Mouse (Mus musculus) spleen, adult 2 months (tissue): ENCODE data around the gene Leng1.

Experiments used
- CTCF ChIP-seq: fragments of 200-500 bp; IDR thresholded peaks from 2 replicates; pipeline ENCODE4 v1.5.1; 2011; ENCODE audit warnings: mild to moderate bottlenecking, inconsistent platforms; ENCODE audit not compliant: insufficient read depth, insufficient read length, insufficient replicate concordance; ENCODE audit errors: extremely low read depth
- POLR2A ChIP-seq: fragments of 200-500 bp; IDR thresholded peaks from 2 replicates; pipeline ENCODE4 v1.6.1; 2011; ENCODE audit warnings: low read depth, low read length, inconsistent platforms

- TF ChIP-seq CTCF (no peak), POLR2A (no peak)
These were observed 11.7 kb upstream of the Leng1 start, which contains the start of gene Tmc4 for GRCm38 (mm10) chr7:3677342-3677741.
